Mouse (Mus musculus): ENCODE data around the gene 4930402F06Rik. TPM values are rescaled to one million over a fixed set of nuclear protein-coding genes. Genes with fewer than 3 reads are reported as not detected.

4930402F06Rik gene
- polyA plus RNA-seq, 1 experiment from 2014 or later = not detected

- no peaks in the 10 kb centered on the region for H3K9me3 ChIP-seq (ENCODE audit: control insufficient read depth, low read length)
- H3K27ac ChIP-seq (ENCODE audit: low read depth, low read length) = no peak overlapping the region
- no peak overlapping the region for H3K9ac ChIP-seq (ENCODE audit: low read length)
- H3K4me2 ChIP-seq (ENCODE audit: low read depth) = no peak overlapping the region
- H3K4me3 ChIP-seq (ENCODE audit: low read depth, low read length) = no peak overlapping the region
- H3K36me3 ChIP-seq (ENCODE audit: control insufficient read depth, insufficient read depth, low read length) = no peaks in the 10 kb centered on the region
- no peaks in the 10 kb centered on the region for H3K4me1 ChIP-seq (ENCODE audit: control insufficient read depth, insufficient read depth, low read length)
- 81% methylated on average over 2 of the region's 2 CpGs for WGBS
- no peaks in the 10 kb centered on the region for H3K27me3 ChIP-seq (ENCODE audit: control insufficient read depth, insufficient read depth, low read length)
- DNase-seq (ENCODE audit: low spot score) (no peak), ATAC-seq (ENCODE audit: insufficient read depth, low FRiP score, low TSS enrichment) (no peak)
Measured at GRCm38 (mm10) chr2:35345984-35346383, 51.0 kb downstream of the 4930402F06Rik start.

- Histone ChIP-seq H3K4me3 (ENCODE audit: low read depth, low read length) (no peak overlapping the region), H3K9ac (ENCODE audit: low read length) (no peak overlapping the region), H3K4me1 (ENCODE audit: control insufficient read depth, insufficient read depth, low read length) (no peaks in the 10 kb centered on the region), H3K36me3 (ENCODE audit: control insufficient read depth, insufficient read depth, low read length) (no peaks in the 10 kb centered on the region), H3K27ac (ENCODE audit: low read depth, low read length) (no peak overlapping the region), H3K27me3 (ENCODE audit: control insufficient read depth, insufficient read depth, low read length) (no peaks in the 10 kb centered on the region), H3K4me2 (ENCODE audit: low read depth) (no peak overlapping the region), H3K9me3 (ENCODE audit: control insufficient read depth, low read length) (no peaks in the 10 kb centered on the region)
- WGBS = 75% methylated on average over 3 of the region's 3 CpGs
- DNase-seq (ENCODE audit: low spot score) (no peak), ATAC-seq (ENCODE audit: insufficient read depth, low FRiP score, low TSS enrichment) (no peak)
Measured at GRCm38 (mm10) chr2:35342605-35343004, 54.4 kb downstream of the 4930402F06Rik start.

- Histone ChIP-seq H3K4me1 (ENCODE audit: control insufficient read depth, insufficient read depth, low read length) (peaks cover 2% of the 10 kb centered on the region; the same call in 1 of the 2 replicates), H3K4me3 (ENCODE audit: low read depth, low read length) (no peak overlapping the region), H3K27me3 (ENCODE audit: control insufficient read depth, insufficient read depth, low read length) (0 out of 2 replicates have a peak, but pooled peaks cover 4% of the 10 kb centered on the region), H3K4me2 (ENCODE audit: low read depth) (no peak overlapping the region), H3K27ac (ENCODE audit: low read depth, low read length) (no peak overlapping the region), H3K36me3 (ENCODE audit: control insufficient read depth, insufficient read depth, low read length) (no peaks in the 10 kb centered on the region), H3K9me3 (ENCODE audit: control insufficient read depth, low read length) (no peaks in the 10 kb centered on the region), H3K9ac (ENCODE audit: low read length) (no peak overlapping the region)
- WGBS = 88% methylated on average over 6 of the region's 6 CpGs
- DNase-seq (ENCODE audit: low spot score) (no peak), ATAC-seq (ENCODE audit: insufficient read depth, low FRiP score, low TSS enrichment) (no peak)
Measured at GRCm38 (mm10) chr2:35338707-35339106, 58.3 kb downstream of the 4930402F06Rik start.

- H3K27me3 ChIP-seq (ENCODE audit: control insufficient read depth, insufficient read depth, low read length) = 0 out of 2 replicates have a peak, but pooled peaks cover 4% of the 10 kb centered on the region
- no peak overlapping the region for H3K27ac ChIP-seq (ENCODE audit: low read depth, low read length)
- H3K4me3 ChIP-seq (ENCODE audit: low read depth, low read length) = no peak overlapping the region
- no peaks in the 10 kb centered on the region for H3K9me3 ChIP-seq (ENCODE audit: control insufficient read depth, low read length)
- DNase-seq (ENCODE audit: low spot score) (no peak), ATAC-seq (ENCODE audit: insufficient read depth, low FRiP score, low TSS enrichment) (no peak)
- no peaks in the 10 kb centered on the region for H3K36me3 ChIP-seq (ENCODE audit: control insufficient read depth, insufficient read depth, low read length)
- peaks cover 2% of the 10 kb centered on the region; the same call in 1 of the 2 replicates for H3K4me1 ChIP-seq (ENCODE audit: control insufficient read depth, insufficient read depth, low read length)
- no peak overlapping the region for H3K4me2 ChIP-seq (ENCODE audit: low read depth)
- H3K9ac ChIP-seq (ENCODE audit: low read length) = no peak overlapping the region
- WGBS = 83% methylated on average over 1 of the region's 1 CpGs
Measured at GRCm38 (mm10) chr2:35338036-35338435, 58.9 kb downstream of the 4930402F06Rik start.

- no peak overlapping the region; the same call in 1 of the 2 replicates for H3K27ac ChIP-seq (ENCODE audit: low read depth, low read length)
- no peak for DNase-seq (ENCODE audit: low spot score)
Measured at GRCm38 (mm10) chr2:35337419-35337818, 59.6 kb downstream of the 4930402F06Rik start.

GRCm38 (mm10) chr2:35336388-35337280 lies 60.3 kb downstream of the 4930402F06Rik start, which contains the start of gene Stom:
TSS of gene Stom (minus strand) at chr2:35336976.
- Histone ChIP-seq H3K4me2 (ENCODE audit: low read depth) (peak within 1 kb of the TSS; percentile 98), H3K27me3 (ENCODE audit: control insufficient read depth, insufficient read depth, low read length) (0 out of 2 replicates have a peak, but pooled peaks cover 4% of the 10 kb centered on the region), H3K4me1 (ENCODE audit: control insufficient read depth, insufficient read depth, low read length) (peaks cover 2% of the 10 kb centered on the region; the same call in 1 of the 2 replicates), H3K9me3 (ENCODE audit: control insufficient read depth, low read length) (no peaks in the 10 kb centered on the region), H3K27ac (ENCODE audit: low read depth, low read length) (peak within 1 kb of the TSS; percentile 54; the same call in 1 of the 2 replicates), H3K9ac (ENCODE audit: low read length) (peak within 1 kb of the TSS; percentile 76), H3K36me3 (ENCODE audit: control insufficient read depth, insufficient read depth, low read length) (no peaks in the 10 kb centered on the region), H3K4me3 (ENCODE audit: low read depth, low read length) (peak within 1 kb of the TSS; percentile 76)
- peak; percentile 99 for ATAC-seq (ENCODE audit: insufficient read depth, low FRiP score, low TSS enrichment)
- under 1% methylated on average over 45 of the region's 45 CpGs for WGBS
- DNase-seq (ENCODE audit: low spot score) = peak; percentile 99

More at GRCm38 (mm10) chr2:35337419-35337818, 59.6 kb downstream of the 4930402F06Rik start:
- H3K27me3 ChIP-seq (ENCODE audit: control insufficient read depth, insufficient read depth, low read length) = 0 out of 2 replicates have a peak, but pooled peaks cover 4% of the 10 kb centered on the region
- no peak for ATAC-seq (ENCODE audit: insufficient read depth, low FRiP score, low TSS enrichment)
- H3K9ac ChIP-seq (ENCODE audit: low read length) = peak overlapping the region; percentile 45
- H3K4me2 ChIP-seq (ENCODE audit: low read depth) = peak overlapping the region; percentile 98
- WGBS = 45% methylated on average over 10 of the region's 10 CpGs
- no peaks in the 10 kb centered on the region for H3K9me3 ChIP-seq (ENCODE audit: control insufficient read depth, low read length)
- H3K4me1 ChIP-seq (ENCODE audit: control insufficient read depth, insufficient read depth, low read length) = peaks cover 2% of the 10 kb centered on the region; the same call in 1 of the 2 replicates
- H3K4me3 ChIP-seq (ENCODE audit: low read depth, low read length) = peak overlapping the region; percentile 76; the same call in 1 of the 2 replicates
- H3K36me3 ChIP-seq (ENCODE audit: control insufficient read depth, insufficient read depth, low read length) = no peaks in the 10 kb centered on the region

GRCm38 (mm10) chr2:35335620-35336019 lies 61.4 kb downstream of the 4930402F06Rik start:
- peaks cover 2% of the 10 kb centered on the region; the same call in 1 of the 2 replicates for H3K4me1 ChIP-seq (ENCODE audit: control insufficient read depth, insufficient read depth, low read length)
- H3K4me2 ChIP-seq (ENCODE audit: low read depth) = peak overlapping the region; percentile 98
- no peaks in the 10 kb centered on the region for H3K9me3 ChIP-seq (ENCODE audit: control insufficient read depth, low read length)
- DNase-seq (ENCODE audit: low spot score) (no peak), ATAC-seq (ENCODE audit: insufficient read depth, low FRiP score, low TSS enrichment) (no peak)
- H3K36me3 ChIP-seq (ENCODE audit: control insufficient read depth, insufficient read depth, low read length) = no peaks in the 10 kb centered on the region
- 0 out of 2 replicates have a peak, but pooled peaks cover 4% of the 10 kb centered on the region for H3K27me3 ChIP-seq (ENCODE audit: control insufficient read depth, insufficient read depth, low read length)
- WGBS = 9% methylated on average over 7 of the region's 7 CpGs
- peak overlapping the region; percentile 18; the same call in 1 of the 2 replicates for H3K9ac ChIP-seq (ENCODE audit: low read length)
- peak overlapping the region; percentile 76; the same call in 1 of the 2 replicates for H3K4me3 ChIP-seq (ENCODE audit: low read depth, low read length)
- H3K27ac ChIP-seq (ENCODE audit: low read depth, low read length) = no peak overlapping the region

- H3K27me3 ChIP-seq (ENCODE audit: control insufficient read depth, insufficient read depth, low read length) = 0 out of 2 replicates have a peak, but pooled peaks cover 4% of the 10 kb centered on the region
- DNase-seq (ENCODE audit: low spot score) (no peak), ATAC-seq (ENCODE audit: insufficient read depth, low FRiP score, low TSS enrichment) (no peak)
- peaks cover 2% of the 10 kb centered on the region; the same call in 1 of the 2 replicates for H3K4me1 ChIP-seq (ENCODE audit: control insufficient read depth, insufficient read depth, low read length)
- H3K4me3 ChIP-seq (ENCODE audit: low read depth, low read length) = no peak overlapping the region
- no peak overlapping the region for H3K9ac ChIP-seq (ENCODE audit: low read length)
- no peaks in the 10 kb centered on the region for H3K36me3 ChIP-seq (ENCODE audit: control insufficient read depth, insufficient read depth, low read length)
- H3K4me2 ChIP-seq (ENCODE audit: low read depth) = no peak overlapping the region
- no peaks in the 10 kb centered on the region for H3K9me3 ChIP-seq (ENCODE audit: control insufficient read depth, low read length)
- H3K27ac ChIP-seq (ENCODE audit: low read depth, low read length) = no peak overlapping the region
Measured at GRCm38 (mm10) chr2:35333670-35334069, 63.3 kb downstream of the 4930402F06Rik start.

Data from neural tube, embryonic 11.5 days (tissue).